Mouse (Mus musculus) small intestine, adult 2 months (tissue): ENCODE measurements around the gene Xylt1. TPM values are rescaled to one million over a fixed set of nuclear protein-coding genes. Genes with fewer than 3 reads are reported as not detected.

Experiments used
- H3K27ac ChIP-seq: fragments of 200-500 bp; 2 replicates; pipeline ENCODE4 v1.5.1; 2012; ENCODE audit warnings: low read depth, low read length, control low read depth, inconsistent platforms; ENCODE audit not compliant: insufficient read depth
- H3K27me3 ChIP-seq: fragments of 200-500 bp; 2 replicates; pipeline ENCODE4 v1.6.1; 2012; ENCODE audit warnings: mild to moderate bottlenecking, moderate library complexity, low read length, inconsistent platforms; ENCODE audit not compliant: control insufficient read depth, insufficient read depth
- H3K36me3 ChIP-seq: fragments of 200-500 bp; 2 replicates; pipeline ENCODE4 v1.6.1; 2012; ENCODE audit warnings: mild to moderate bottlenecking, low read length, control low read depth, inconsistent platforms; ENCODE audit not compliant: control insufficient read depth, insufficient read depth
- H3K4me1 ChIP-seq: fragments of 200-500 bp; 2 replicates; pipeline ENCODE4 v1.6.1; 2012; ENCODE audit warnings: low read length, inconsistent platforms, mixed read lengths; ENCODE audit not compliant: control insufficient read depth, insufficient read depth, insufficient read length
- H3K4me3 ChIP-seq: fragments of 200-500 bp; 2 replicates; pipeline ENCODE4 v1.5.1; 2012; ENCODE audit warnings: low read depth, mild to moderate bottlenecking, control low read depth, inconsistent platforms, low read length, moderate library complexity
- CTCF ChIP-seq: fragments of 200-500 bp; IDR thresholded peaks from 2 replicates; pipeline ENCODE4 v1.5.1; 2012; ENCODE audit warnings: low read depth, mild to moderate bottlenecking, control low read depth, inconsistent platforms, low read length, moderate library complexity, mixed read lengths; ENCODE audit not compliant: insufficient replicate concordance, insufficient read length; ENCODE audit errors: extremely low read depth
- POLR2A ChIP-seq: fragments of 200-500 bp; IDR thresholded peaks from 2 replicates; pipeline ENCODE4 v1.6.1; 2012; ENCODE audit warnings: low read depth, mild to moderate bottlenecking, control low read depth, inconsistent platforms, low read length, moderate library complexity
- WGBS: fragments of 180-500 bp; shearing (Covaris S2); methylation state at CpG from one replicate; pipeline ENCODE4 v1.1.7; 2018; 5-methylcytosine and 5-hydroxymethylcytosine counted together
- polyA plus RNA-seq: library from polyadenylated mRNA; depleted of rRNA; stranded (reverse); fragments of >200 nt; gene quantifications from 2 replicates; pipeline ENCODE4 v1.2.3, GENCODE M21; 2012

The Xylt1 gene
- polyA plus RNA-seq, 1 experiment, result 2.9 TPM

- peaks cover 12% of the 10 kb centered on the region; the same call in 1 of the 2 replicates for H3K4me1 ChIP-seq
- no peak overlapping the region for H3K27ac ChIP-seq
- H3K27me3 ChIP-seq, result no peaks in the 10 kb centered on the region
- no peak overlapping the region for H3K4me3 ChIP-seq
- 41% methylated on average over 11 of the region's 11 CpGs for WGBS
- TF ChIP-seq POLR2A (no peak), CTCF (no peak)
- H3K36me3 ChIP-seq, result no peaks in the 10 kb centered on the region
These were observed 232.2 kb downstream of the Xylt1 start for GRCm38 (mm10) chr7:117612788-117613473.

GRCm38 (mm10) chr7:117613796-117614195 lies 233.0 kb downstream of the Xylt1 start:
- 0 out of 2 replicates have a peak overlapping the region, but pooled peaks have one; percentile 16 for H3K27ac ChIP-seq
- H3K36me3 ChIP-seq, result no peaks in the 10 kb centered on the region
- no peaks in the 10 kb centered on the region for H3K27me3 ChIP-seq
- WGBS, result 12% methylated on average over 3 of the region's 3 CpGs
- H3K4me1 ChIP-seq, result peaks cover 12% of the 10 kb centered on the region; the same call in 1 of the 2 replicates
- TF ChIP-seq CTCF (no peak), POLR2A (no peak)
- no peak overlapping the region for H3K4me3 ChIP-seq

GRCm38 (mm10) chr7:117614346-117614745 lies 233.6 kb downstream of the Xylt1 start:
- H3K27me3 ChIP-seq, result no peaks in the 10 kb centered on the region
- TF ChIP-seq CTCF (no peak), POLR2A (no peak)
- no peaks in the 10 kb centered on the region for H3K36me3 ChIP-seq
- peaks cover 12% of the 10 kb centered on the region; the same call in 1 of the 2 replicates for H3K4me1 ChIP-seq
- 83% methylated on average over 2 of the region's 2 CpGs for WGBS
- no peak overlapping the region for H3K27ac ChIP-seq
- H3K4me3 ChIP-seq, result no peak overlapping the region

GRCm38 (mm10) chr7:117614851-117615250 lies 234.1 kb downstream of the Xylt1 start:
- Histone ChIP-seq H3K36me3 (no peaks in the 10 kb centered on the region), H3K27ac (no peak overlapping the region), H3K27me3 (no peaks in the 10 kb centered on the region), H3K4me1 (peaks cover 12% of the 10 kb centered on the region; the same call in 1 of the 2 replicates), H3K4me3 (no peak overlapping the region)
- TF ChIP-seq POLR2A (no peak), CTCF (no peak)
- 90% methylated on average over 5 of the region's 5 CpGs for WGBS

- WGBS, result 68% methylated on average over 5 of the region's 5 CpGs
These were observed 235.5 kb downstream of the Xylt1 start for GRCm38 (mm10) chr7:117616277-117616676.

GRCm38 (mm10) chr7:117618715-117619150 lies 238.0 kb downstream of the Xylt1 start:
- TF ChIP-seq CTCF (no peak), POLR2A (no peak)
- no peak overlapping the region for H3K27ac ChIP-seq
- no peak overlapping the region for H3K4me3 ChIP-seq
- no peaks in the 10 kb centered on the region for H3K27me3 ChIP-seq
- H3K4me1 ChIP-seq, result no peaks in the 10 kb centered on the region
- 84% methylated on average over 4 of the region's 4 CpGs for WGBS
- H3K36me3 ChIP-seq, result no peaks in the 10 kb centered on the region

More at GRCm38 (mm10) chr7:117616277-117616676, 235.5 kb downstream of the Xylt1 start:
- H3K4me1 ChIP-seq, result peaks cover 12% of the 10 kb centered on the region; the same call in 1 of the 2 replicates
- no peaks in the 10 kb centered on the region for H3K36me3 ChIP-seq
- H3K27me3 ChIP-seq, result no peaks in the 10 kb centered on the region
- TF ChIP-seq CTCF (no peak), POLR2A (no peak)
- no peak overlapping the region for H3K4me3 ChIP-seq
- no peak overlapping the region for H3K27ac ChIP-seq

GRCm38 (mm10) chr7:117621566-117621965 lies 240.8 kb downstream of the Xylt1 start:
- TF ChIP-seq CTCF, result no peak
- TF ChIP-seq POLR2A, result no peak
- Histone ChIP-seq H3K27ac (no peak overlapping the region), H3K36me3 (no peaks in the 10 kb centered on the region), H3K4me3 (no peak overlapping the region), H3K27me3 (no peaks in the 10 kb centered on the region), H3K4me1 (no peaks in the 10 kb centered on the region)
- 88% methylated on average over 4 of the region's 4 CpGs for WGBS
